Mouse (Mus musculus): ENCODE measurements at regions not wholly inside any gene's neighbourhood (a gene's known extent, or its start where the extent isn't known, plus 50 kb on each side); places are given as distances from the start of the nearest gene placed in this dataset.

DNA sequence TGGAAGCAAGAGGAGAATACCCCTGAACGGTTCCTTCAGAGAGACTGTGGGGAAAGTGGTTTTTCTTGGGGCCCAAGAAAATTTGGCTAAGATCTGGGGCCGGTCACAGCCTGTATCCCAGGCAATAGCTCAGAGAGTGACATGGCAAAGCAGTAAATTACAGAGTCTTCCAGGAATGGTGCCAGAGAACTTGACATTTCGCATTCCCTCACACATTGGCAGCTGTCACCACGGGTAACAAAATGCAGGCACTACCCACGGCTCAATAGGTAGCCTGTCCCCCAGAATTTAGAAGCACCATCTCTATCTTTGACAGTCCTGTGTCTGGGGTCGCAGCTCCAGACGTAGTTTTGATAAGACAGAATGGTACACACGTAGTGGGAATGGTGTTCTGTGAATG is 260.3 kb downstream of the Tshz3 start:
- WGBS: 66% methylated on average over 8 of the region's 8 CpGs

DNA sequence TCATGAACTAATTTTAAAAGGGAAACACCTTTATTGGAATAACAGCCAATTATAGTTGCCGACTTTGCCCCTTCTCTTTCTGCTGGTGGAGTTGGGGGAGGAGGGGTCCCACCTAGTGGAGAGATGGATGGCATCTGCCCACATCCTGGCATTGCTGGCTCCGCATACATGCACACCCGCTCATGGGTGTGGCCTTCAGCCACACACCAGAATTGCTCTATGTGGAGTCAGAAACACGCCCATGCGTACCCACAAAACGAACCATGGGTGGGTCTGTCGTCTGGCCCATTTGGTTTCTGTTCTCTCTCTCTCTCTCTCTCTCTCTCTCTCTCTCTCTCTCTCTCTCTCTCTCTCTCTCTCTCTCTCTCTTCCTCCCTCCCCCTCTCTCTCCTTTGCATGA is 273.9 kb downstream of the Tshz3 start:
- WGBS: 79% methylated on average over 7 of the region's 7 CpGs
- Histone ChIP-seq H3K4me1 (replicated peaks; ENCODE audit: control insufficient read depth, insufficient read depth, low read length) (no peaks in the 10 kb centered on the region), H3K9me3 (ENCODE audit: control insufficient read depth, low read length) (no peaks in the 10 kb centered on the region), H3K9ac (ENCODE audit: low read depth, low read length) (no peak overlapping the region), H3K36me3 (ENCODE audit: control insufficient read depth, insufficient read depth, low read length) (no peaks in the 10 kb centered on the region), H3K27ac (ENCODE audit: low read depth, low read length) (no peak overlapping the region), H3K4me3 (ENCODE audit: low read depth, low read length) (no peak overlapping the region), H3K27me3 (replicated peaks; ENCODE audit: control insufficient read depth, insufficient read depth, low read length) (no peaks in the 10 kb centered on the region), H3K4me2 (no peak overlapping the region)
- DNase-seq (ENCODE audit: low spot score) (no peak), ATAC-seq (replicated peaks; ENCODE audit: low FRiP score) (no peak)

More for the DNA sequence above, 260.3 kb downstream of the Tshz3 start:
- no peak for ATAC-seq (replicated peaks; ENCODE audit: low FRiP score)
- Histone ChIP-seq H3K27ac (ENCODE audit: low read depth, low read length) (no peak overlapping the region), H3K4me1 (replicated peaks; ENCODE audit: control insufficient read depth, insufficient read depth, low read length) (no peaks in the 10 kb centered on the region), H3K27me3 (replicated peaks; ENCODE audit: control insufficient read depth, insufficient read depth, low read length) (no peaks in the 10 kb centered on the region), H3K36me3 (ENCODE audit: control insufficient read depth, insufficient read depth, low read length) (no peaks in the 10 kb centered on the region), H3K4me2 (no peak overlapping the region), H3K9ac (ENCODE audit: low read depth, low read length) (no peak overlapping the region), H3K4me3 (ENCODE audit: low read depth, low read length) (no peak overlapping the region), H3K9me3 (ENCODE audit: control insufficient read depth, low read length) (no peaks in the 10 kb centered on the region)
- no peak for DNase-seq (ENCODE audit: low spot score)

DNA sequence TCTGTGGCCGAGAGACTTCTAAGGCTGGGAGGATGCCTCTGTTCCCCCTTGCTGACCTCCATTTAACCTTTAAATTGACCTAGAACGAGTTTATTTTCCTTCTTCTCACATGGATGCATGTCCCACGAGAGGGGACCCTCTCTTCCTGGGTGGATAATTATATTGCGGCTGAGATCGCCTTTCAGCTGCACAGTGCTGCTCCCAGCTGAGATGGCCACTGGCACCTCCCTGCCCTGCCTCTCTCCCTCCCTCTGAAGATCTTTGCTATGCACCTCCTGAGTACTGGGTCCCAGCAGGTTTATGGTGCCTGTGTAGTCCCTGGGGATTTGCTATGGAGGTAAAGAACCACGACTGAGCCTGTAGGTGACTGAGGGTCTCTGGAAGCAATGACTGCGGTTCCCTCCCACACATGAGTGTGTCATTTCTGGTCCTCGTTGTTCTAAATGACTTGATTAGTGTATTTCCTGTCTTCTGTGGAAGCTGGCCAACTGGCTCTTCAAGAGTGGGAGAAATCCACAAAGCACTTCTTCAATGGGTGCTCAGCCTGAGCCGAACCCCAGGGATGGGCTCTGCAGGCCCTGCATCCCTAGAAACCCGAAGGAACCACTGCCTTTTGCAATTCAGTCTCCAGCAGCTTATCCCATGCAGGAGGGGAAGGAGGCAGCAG is 275.9 kb downstream of the Tshz3 start:
- Histone ChIP-seq H3K36me3 (ENCODE audit: control insufficient read depth, insufficient read depth, low read length) (no peaks in the 10 kb centered on the region), H3K9me3 (ENCODE audit: control insufficient read depth, low read length) (no peaks in the 10 kb centered on the region), H3K27ac (ENCODE audit: low read depth, low read length) (no peak overlapping the region), H3K9ac (ENCODE audit: low read depth, low read length) (no peak overlapping the region), H3K4me2 (no peak overlapping the region), H3K4me1 (replicated peaks; ENCODE audit: control insufficient read depth, insufficient read depth, low read length) (no peaks in the 10 kb centered on the region), H3K4me3 (ENCODE audit: low read depth, low read length) (no peak overlapping the region), H3K27me3 (replicated peaks; ENCODE audit: control insufficient read depth, insufficient read depth, low read length) (no peaks in the 10 kb centered on the region)
- DNase-seq (ENCODE audit: low spot score): no peak
- ATAC-seq (replicated peaks; ENCODE audit: low FRiP score): no peak
- WGBS: 47% methylated on average over 10 of the region's 10 CpGs

DNA sequence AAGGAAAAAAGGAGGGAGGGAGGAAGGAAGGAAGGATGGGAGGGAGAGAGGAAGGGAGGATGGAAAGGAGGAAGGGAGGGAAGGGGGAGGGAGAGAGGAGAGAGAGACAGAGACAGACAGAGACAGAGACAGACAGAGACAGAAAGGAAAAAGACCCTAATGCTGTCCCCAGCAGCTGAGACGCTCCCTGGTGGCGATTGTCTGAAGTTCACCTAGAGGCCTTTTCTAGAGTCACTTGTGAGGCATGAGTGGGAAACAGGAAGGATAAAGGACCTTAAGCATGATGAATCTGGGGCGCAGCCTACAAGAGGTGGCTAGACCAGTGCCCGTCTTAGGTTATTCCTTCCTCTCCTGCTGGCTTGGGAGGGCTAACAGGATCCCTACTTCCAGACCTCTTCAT is 276.7 kb downstream of the Tshz3 start:
- WGBS: 39% methylated on average over 4 of the region's 4 CpGs

DNA sequence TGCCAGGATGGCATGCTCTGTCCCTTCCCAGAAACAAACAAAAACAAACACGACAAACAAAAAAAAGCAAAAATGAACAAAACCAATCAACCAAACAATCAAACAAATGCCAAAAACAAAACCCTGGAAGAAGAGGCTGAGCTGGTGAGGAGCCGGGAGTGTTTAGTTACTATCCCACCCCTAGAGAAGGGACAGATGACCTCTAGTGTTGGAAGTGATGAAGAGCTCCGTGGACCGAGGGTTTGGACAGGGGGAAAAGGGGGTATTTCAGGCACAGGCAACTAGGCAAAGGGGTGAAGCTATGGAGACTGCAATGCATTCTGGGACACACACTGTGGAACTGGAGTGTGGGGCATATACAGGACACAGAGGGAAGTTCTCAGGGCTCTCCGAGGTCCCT is 277.6 kb downstream of the Tshz3 start:
- H3K9me3 ChIP-seq (ENCODE audit: control insufficient read depth, low read length): no peaks in the 10 kb centered on the region
- H3K27ac ChIP-seq (ENCODE audit: low read depth, low read length): no peak overlapping the region
- H3K9ac ChIP-seq (ENCODE audit: low read depth, low read length): no peak overlapping the region
- no peak for DNase-seq (ENCODE audit: low spot score)
- no peaks in the 10 kb centered on the region for H3K27me3 ChIP-seq (replicated peaks; ENCODE audit: control insufficient read depth, insufficient read depth, low read length)
- no peak overlapping the region for H3K4me3 ChIP-seq (ENCODE audit: low read depth, low read length)
- no peak overlapping the region for H3K4me2 ChIP-seq
- ATAC-seq (replicated peaks; ENCODE audit: low FRiP score): no peak
- H3K36me3 ChIP-seq (ENCODE audit: control insufficient read depth, insufficient read depth, low read length): no peaks in the 10 kb centered on the region
- WGBS: 12% methylated on average over 5 of the region's 5 CpGs
- no peaks in the 10 kb centered on the region for H3K4me1 ChIP-seq (replicated peaks; ENCODE audit: control insufficient read depth, insufficient read depth, low read length)

More for the DNA sequence above, 276.7 kb downstream of the Tshz3 start:
- no peak overlapping the region for H3K4me3 ChIP-seq (ENCODE audit: low read depth, low read length)
- no peak for DNase-seq (ENCODE audit: low spot score)
- H3K9me3 ChIP-seq (ENCODE audit: control insufficient read depth, low read length): no peaks in the 10 kb centered on the region
- no peaks in the 10 kb centered on the region for H3K4me1 ChIP-seq (replicated peaks; ENCODE audit: control insufficient read depth, insufficient read depth, low read length)
- H3K9ac ChIP-seq (ENCODE audit: low read depth, low read length): no peak overlapping the region
- no peak for ATAC-seq (replicated peaks; ENCODE audit: low FRiP score)
- no peaks in the 10 kb centered on the region for H3K27me3 ChIP-seq (replicated peaks; ENCODE audit: control insufficient read depth, insufficient read depth, low read length)
- no peak overlapping the region for H3K4me2 ChIP-seq
- no peaks in the 10 kb centered on the region for H3K36me3 ChIP-seq (ENCODE audit: control insufficient read depth, insufficient read depth, low read length)
- H3K27ac ChIP-seq (ENCODE audit: low read depth, low read length): no peak overlapping the region

DNA sequence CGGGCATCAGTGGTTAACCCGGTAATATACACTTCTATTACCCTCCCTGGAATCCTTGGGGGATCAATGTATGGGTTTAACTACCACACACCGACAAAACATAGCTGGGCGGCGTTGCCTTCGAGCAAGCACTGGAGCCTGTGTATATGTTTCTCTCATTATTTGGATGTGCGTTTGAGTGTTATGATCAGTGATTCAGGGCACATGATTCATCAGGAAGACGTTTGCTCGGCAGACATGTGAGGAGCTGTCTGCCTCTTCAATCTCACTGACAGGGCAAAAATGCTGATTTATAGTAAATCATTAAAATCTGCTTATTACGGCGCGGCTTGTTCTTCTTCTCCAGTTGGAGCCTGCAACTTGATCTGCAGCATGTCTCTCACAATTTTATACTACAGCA is 279.9 kb downstream of the Tshz3 start:
- H3K9me3 ChIP-seq (ENCODE audit: control insufficient read depth, low read length): no peaks in the 10 kb centered on the region
- WGBS: 81% methylated on average over 12 of the region's 12 CpGs
- no peaks in the 10 kb centered on the region for H3K4me1 ChIP-seq (replicated peaks; ENCODE audit: control insufficient read depth, insufficient read depth, low read length)
- no peaks in the 10 kb centered on the region for H3K36me3 ChIP-seq (ENCODE audit: control insufficient read depth, insufficient read depth, low read length)
- ATAC-seq (replicated peaks; ENCODE audit: low FRiP score): no peak
- H3K4me3 ChIP-seq (ENCODE audit: low read depth, low read length): no peak overlapping the region
- no peak overlapping the region for H3K9ac ChIP-seq (ENCODE audit: low read depth, low read length)
- no peaks in the 10 kb centered on the region for H3K27me3 ChIP-seq (replicated peaks; ENCODE audit: control insufficient read depth, insufficient read depth, low read length)
- H3K4me2 ChIP-seq: no peak overlapping the region
- no peak for DNase-seq (ENCODE audit: low spot score)
- no peak overlapping the region for H3K27ac ChIP-seq (ENCODE audit: low read depth, low read length)

DNA sequence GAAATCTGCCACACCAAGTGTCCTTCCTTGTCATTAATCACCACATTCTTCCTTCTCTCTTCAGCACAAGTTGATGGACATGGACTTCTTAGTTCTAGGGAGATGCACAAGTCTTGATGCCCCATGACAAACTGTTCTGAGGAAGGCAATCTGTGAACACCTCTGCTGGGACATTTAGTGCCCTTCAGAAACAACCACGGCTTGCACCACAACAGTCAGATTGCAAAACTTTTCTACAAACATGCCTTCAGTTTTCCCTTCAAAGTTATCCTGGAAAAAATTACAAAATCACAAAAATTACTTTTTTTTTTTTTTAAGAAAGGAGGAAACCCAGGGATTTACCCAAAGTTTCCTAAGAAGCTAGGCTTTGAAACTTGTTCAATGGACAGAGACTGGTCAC is 291.5 kb downstream of the Tshz3 start:
- H3K9ac ChIP-seq (ENCODE audit: low read depth, low read length): no peak overlapping the region
- H3K4me2 ChIP-seq: no peak overlapping the region
- 83% methylated on average over 1 of the region's 1 CpGs for WGBS
- H3K4me3 ChIP-seq (ENCODE audit: low read depth, low read length): no peak overlapping the region
- H3K27me3 ChIP-seq (replicated peaks; ENCODE audit: control insufficient read depth, insufficient read depth, low read length): no peaks in the 10 kb centered on the region
- H3K36me3 ChIP-seq (ENCODE audit: control insufficient read depth, insufficient read depth, low read length): no peaks in the 10 kb centered on the region
- DNase-seq (ENCODE audit: low spot score) (no peak), ATAC-seq (replicated peaks; ENCODE audit: low FRiP score) (no peak)
- H3K27ac ChIP-seq (ENCODE audit: low read depth, low read length): no peak overlapping the region
- no peaks in the 10 kb centered on the region for H3K4me1 ChIP-seq (replicated peaks; ENCODE audit: control insufficient read depth, insufficient read depth, low read length)
- H3K9me3 ChIP-seq (ENCODE audit: control insufficient read depth, low read length): peaks cover 3% of the 10 kb centered on the region; the same call in 1 of the 2 replicates

DNA sequence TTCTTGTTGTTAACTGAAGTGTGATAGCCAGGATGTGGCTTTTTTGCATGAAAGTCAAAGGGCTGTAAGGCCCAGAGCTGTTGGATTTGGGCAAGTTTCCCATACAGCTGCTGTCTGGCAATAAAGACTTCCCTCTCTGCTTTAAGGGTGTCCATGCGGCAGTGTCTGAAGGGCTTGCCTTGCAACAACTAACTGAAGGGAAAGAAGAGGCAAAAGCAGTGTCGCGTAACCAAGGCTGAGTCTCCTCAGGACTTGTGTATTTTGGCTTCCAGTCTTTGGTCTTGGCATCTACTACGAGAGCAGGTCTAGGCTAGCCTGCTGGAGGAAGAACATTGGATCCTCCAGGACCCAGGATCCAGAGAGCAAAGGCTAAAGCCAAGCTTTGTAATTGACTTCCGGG is 306.7 kb downstream of the Tshz3 start:
- no peaks in the 10 kb centered on the region for H3K36me3 ChIP-seq (ENCODE audit: control insufficient read depth, insufficient read depth, low read length)
- DNase-seq (ENCODE audit: low spot score): no peak

DNA sequence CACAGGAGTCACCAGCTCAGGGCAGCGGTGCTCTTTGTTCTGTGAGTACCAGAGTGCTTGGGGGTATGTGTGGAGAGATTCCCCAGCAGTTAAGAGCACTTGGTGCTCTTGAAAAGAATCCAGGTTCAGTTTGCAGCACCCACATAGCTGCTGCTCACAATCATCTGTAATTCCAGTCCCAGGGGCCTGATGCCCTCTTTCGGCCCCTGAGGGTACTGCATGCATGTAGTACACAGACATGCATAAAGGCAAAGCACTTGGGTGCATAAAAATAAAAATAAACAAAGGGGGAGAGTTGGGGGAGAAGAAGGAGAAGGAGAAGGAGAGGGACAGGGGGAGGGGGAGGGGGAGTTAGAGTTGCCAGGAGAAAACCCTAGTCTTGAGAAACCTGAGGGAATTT is 307.8 kb downstream of the Tshz3 start:
- ATAC-seq (replicated peaks; ENCODE audit: low FRiP score) (no peak), DNase-seq (ENCODE audit: low spot score) (no peak)
- Histone ChIP-seq H3K27me3 (replicated peaks; ENCODE audit: control insufficient read depth, insufficient read depth, low read length) (no peaks in the 10 kb centered on the region), H3K4me1 (replicated peaks; ENCODE audit: control insufficient read depth, insufficient read depth, low read length) (no peaks in the 10 kb centered on the region), H3K9ac (ENCODE audit: low read depth, low read length) (no peak overlapping the region), H3K27ac (ENCODE audit: low read depth, low read length) (no peak overlapping the region), H3K4me3 (ENCODE audit: low read depth, low read length) (no peak overlapping the region), H3K9me3 (ENCODE audit: control insufficient read depth, low read length) (no peaks in the 10 kb centered on the region), H3K36me3 (ENCODE audit: control insufficient read depth, insufficient read depth, low read length) (no peaks in the 10 kb centered on the region), H3K4me2 (no peak overlapping the region)
- WGBS: 78% methylated on average over 2 of the region's 2 CpGs

More for the DNA sequence above, 306.7 kb downstream of the Tshz3 start:
- Histone ChIP-seq H3K9me3 (ENCODE audit: control insufficient read depth, low read length) (no peaks in the 10 kb centered on the region), H3K4me3 (ENCODE audit: low read depth, low read length) (no peak overlapping the region), H3K27me3 (replicated peaks; ENCODE audit: control insufficient read depth, insufficient read depth, low read length) (no peaks in the 10 kb centered on the region), H3K4me2 (no peak overlapping the region), H3K4me1 (replicated peaks; ENCODE audit: control insufficient read depth, insufficient read depth, low read length) (no peaks in the 10 kb centered on the region), H3K9ac (ENCODE audit: low read depth, low read length) (no peak overlapping the region), H3K27ac (ENCODE audit: low read depth, low read length) (no peak overlapping the region)
- ATAC-seq (replicated peaks; ENCODE audit: low FRiP score): no peak
- 79% methylated on average over 5 of the region's 5 CpGs for whole genome bisulfite sequencing

All from liver, embryonic 11.5 days (tissue).